Mouse (Mus musculus) splenic B cell, adult 2 months (primary cell): Measurements from ENCODE around the gene Msgn1.

ENCODE experiments used
- DNase-seq: peaks from one replicate; pipeline ENCODE4 v3.0.0-alpha.2; 2011; ENCODE audit warnings: low read depth, low spot score
- H3K27me3 ChIP-seq: 2 replicates; pipeline ENCODE4 v1.6.1; 2012; ENCODE audit warnings: mild to moderate bottlenecking, low read length, moderate library complexity, mixed read lengths; ENCODE audit not compliant: control insufficient read depth, poor library complexity, insufficient read depth, severe bottlenecking
- H3K36me3 ChIP-seq: 2 replicates; pipeline ENCODE4 v1.6.1; 2012; ENCODE audit warnings: mild to moderate bottlenecking, low read length, moderate library complexity, mixed read lengths; ENCODE audit not compliant: control insufficient read depth, poor library complexity, insufficient read depth, severe bottlenecking

Gene Msgn1

GRCm38 (mm10) chr12:11212881-11213280 is 4.1 kb upstream of the Msgn1 start:
- no peaks in the 10 kb centered on the region for H3K36me3 ChIP-seq
- H3K27me3 ChIP-seq: no peaks in the 10 kb centered on the region
- no peak for DNase-seq

- Histone ChIP-seq H3K36me3 (no peaks in the 10 kb centered on the region), H3K27me3 (no peaks in the 10 kb centered on the region)
- DNase-seq: no peak
Measured at GRCm38 (mm10) chr12:11210361-11210760, 1.6 kb upstream of the Msgn1 start.

GRCm38 (mm10) chr12:11209636-11210035 is 864 bp upstream of the Msgn1 start:
- peak; percentile 20 for DNase-seq
- H3K36me3 ChIP-seq: no peaks in the 10 kb centered on the region
- H3K27me3 ChIP-seq: no peaks in the 10 kb centered on the region

DNA sequence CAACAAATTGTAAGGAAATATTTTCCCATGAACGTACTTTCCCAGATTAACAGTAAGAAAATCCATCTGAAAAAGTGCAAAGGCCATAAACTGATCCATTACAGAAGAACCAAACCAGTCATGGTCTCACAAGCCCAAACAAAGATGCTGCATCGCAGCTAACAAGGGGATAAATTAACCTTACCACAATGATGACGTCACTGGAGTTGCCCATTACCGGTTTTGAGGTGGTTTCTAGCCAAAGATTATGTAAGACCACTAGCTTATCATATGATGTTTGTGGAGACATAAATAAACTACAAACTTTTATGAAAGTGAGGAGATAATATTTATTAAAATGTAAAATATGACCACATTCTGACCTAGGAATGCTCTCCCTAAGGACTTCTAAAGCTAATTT is 2.5 kb downstream of the Msgn1 start:
- Histone ChIP-seq H3K27me3 (no peaks in the 10 kb centered on the region), H3K36me3 (no peaks in the 10 kb centered on the region)
- peak; percentile 15 for DNase-seq

DNA sequence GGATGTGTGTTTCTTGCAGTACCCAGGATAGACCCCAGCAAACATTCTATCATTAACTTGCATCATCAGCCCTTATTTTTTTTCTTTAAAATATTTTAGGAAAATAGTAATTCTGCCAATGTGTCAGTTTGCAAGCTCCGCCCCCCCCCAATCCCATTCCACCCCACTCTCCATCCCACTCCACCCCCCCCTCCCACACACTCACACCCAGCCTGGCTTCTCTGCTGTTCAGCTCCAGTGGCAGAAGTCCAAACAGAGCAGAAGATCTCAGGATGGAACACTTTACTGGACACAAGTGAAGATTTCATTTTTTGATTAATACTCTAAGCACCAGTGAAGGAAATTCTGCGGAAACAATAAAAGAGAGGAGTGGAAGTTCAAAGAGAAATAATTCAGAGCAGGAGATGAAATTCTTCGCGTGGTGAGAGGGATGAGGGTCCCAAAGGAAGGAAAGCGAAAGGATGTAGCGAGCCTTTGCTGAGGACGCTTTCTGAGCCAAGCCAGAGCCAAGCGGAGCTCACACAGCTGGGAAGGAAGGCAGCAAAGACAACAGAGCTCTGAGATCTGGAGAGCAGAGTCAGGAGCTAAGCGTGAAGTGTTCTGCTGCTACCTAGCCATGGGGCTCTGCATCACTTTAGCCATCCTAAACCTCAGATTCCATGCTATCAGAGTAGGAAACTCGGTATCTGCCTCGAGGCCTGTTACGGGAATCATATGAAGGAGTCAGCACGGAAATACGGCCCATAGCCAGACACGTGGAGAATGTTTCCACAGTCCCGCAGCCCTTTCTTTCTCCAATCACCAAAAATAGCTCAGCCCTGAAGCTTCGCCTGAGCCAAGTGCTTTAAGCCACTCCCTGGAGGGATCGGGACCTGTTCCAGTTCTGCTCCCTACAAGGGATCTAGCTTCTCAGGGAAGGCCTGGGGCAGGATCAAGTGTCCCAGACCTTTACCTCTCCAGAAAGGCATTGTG is 4.8 kb downstream of the Msgn1 start:
- DNase-seq: no peak
- Histone ChIP-seq H3K36me3 (no peaks in the 10 kb centered on the region), H3K27me3 (no peaks in the 10 kb centered on the region)

DNA sequence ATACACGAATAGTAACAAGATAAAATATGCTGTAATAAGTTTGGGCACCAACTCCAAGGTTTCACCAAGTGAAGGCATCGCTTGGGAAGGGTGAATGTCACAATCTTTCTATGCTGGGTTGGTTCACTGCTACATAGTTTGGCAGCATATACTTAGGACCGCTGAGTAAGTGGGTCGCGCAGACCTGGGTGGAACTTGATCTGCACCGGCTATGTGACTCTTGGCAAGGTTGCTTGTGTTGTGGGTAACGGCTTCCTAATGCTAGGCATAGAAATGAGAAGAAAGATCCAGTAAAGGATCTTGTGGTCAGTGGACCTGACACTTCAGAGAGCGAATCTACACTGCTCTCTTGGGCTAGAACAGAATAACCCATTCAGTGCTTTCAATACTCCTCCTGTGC is 6.3 kb downstream of the Msgn1 start:
- Histone ChIP-seq H3K36me3 (no peaks in the 10 kb centered on the region), H3K27me3 (no peaks in the 10 kb centered on the region)
- no peak for DNase-seq

- no peaks in the 10 kb centered on the region for H3K36me3 ChIP-seq
- no peaks in the 10 kb centered on the region for H3K27me3 ChIP-seq
- peak; percentile 86 for DNase-seq
Measured at GRCm38 (mm10) chr12:11200711-11201110, 8.1 kb downstream of the Msgn1 start.

DNA sequence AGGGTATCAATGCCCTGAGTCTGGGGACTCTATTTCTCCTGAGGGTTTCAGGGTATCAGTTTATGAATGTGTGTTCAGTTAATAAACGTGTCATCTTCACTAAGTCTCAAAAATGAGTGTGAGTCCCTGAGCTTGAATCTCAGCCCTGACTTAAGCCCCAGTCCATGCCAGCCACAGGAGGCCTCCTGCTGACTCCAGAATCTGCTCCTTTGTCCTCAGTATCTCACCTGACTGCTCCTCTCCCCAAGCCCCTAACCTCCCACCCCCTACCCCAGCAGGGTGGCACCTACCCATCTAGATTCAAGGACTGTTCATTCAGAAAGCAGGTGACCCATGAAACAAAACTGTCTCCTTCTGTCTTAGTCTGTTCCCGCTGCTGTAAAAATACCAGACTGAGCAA is 10.2 kb downstream of the Msgn1 start:
- Histone ChIP-seq H3K36me3 (no peaks in the 10 kb centered on the region), H3K27me3 (no peaks in the 10 kb centered on the region)
- DNase-seq: no peak

DNA sequence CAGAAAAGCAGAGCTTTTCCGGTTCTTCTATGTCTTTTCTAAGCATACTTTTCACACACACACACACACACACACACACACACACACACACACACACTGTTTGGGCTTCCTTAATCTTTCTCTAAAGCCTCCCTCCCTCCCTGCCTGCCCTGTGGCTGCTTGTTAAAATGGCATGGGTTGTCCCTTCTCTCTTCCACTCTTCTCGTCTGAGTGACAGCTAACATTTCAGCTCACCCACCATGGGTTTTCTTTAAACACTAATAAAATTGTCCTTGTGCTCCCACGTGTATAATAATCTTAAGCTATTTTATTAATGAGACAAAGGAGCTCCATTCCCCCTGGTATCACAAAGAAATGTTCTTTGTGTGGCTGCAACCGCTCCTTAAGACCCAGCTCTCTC is 10.7 kb downstream of the Msgn1 start:
- no peaks in the 10 kb centered on the region for H3K27me3 ChIP-seq
- peak; percentile 37 for DNase-seq
- H3K36me3 ChIP-seq: no peaks in the 10 kb centered on the region

DNA sequence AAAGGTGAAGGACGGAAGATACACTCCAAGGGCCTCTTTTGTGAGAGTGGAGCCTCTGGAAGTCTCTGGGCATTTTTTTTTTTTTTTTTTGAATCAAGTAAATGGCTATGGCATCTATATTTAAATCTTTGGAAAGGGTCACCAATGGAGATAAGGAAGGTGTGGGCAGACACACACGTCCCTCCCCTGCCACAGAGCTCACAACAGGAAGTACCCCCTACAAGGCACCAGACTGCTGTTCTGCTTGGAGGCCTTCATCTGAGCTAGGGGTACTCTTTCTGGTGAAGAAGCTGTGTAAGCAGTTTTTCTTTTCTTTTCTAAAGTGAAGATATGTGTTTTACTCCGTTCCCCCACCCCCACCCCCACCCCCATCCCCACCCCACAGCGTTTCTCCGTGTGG is 11.9 kb downstream of the Msgn1 start:
- Histone ChIP-seq H3K36me3 (no peaks in the 10 kb centered on the region), H3K27me3 (no peaks in the 10 kb centered on the region)
- no peak for DNase-seq

- peak; percentile 81 for DNase-seq
- Histone ChIP-seq H3K27me3 (no peaks in the 10 kb centered on the region), H3K36me3 (no peaks in the 10 kb centered on the region)
Measured at GRCm38 (mm10) chr12:11196142-11196597, 12.6 kb downstream of the Msgn1 start.

DNA sequence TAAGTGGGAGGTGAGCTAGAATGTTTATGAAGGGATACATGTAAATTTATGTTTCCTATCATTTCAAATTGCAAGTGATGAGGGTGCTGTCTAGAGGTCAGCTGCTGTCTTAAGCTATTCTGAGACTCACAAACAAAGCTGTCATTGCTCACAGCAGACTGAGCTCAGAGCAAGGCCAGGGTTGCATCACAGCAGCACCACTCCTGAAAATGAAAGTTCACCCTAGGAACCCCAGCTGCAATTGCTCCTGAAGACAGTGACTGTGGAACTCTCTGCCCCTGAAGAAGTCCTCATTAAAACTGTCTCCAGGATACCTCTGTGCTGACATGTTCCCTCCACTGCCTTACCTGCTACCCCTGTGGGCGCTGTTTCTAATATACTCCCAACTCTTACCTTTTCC is 13.7 kb downstream of the Msgn1 start:
- Histone ChIP-seq H3K36me3 (no peaks in the 10 kb centered on the region), H3K27me3 (no peaks in the 10 kb centered on the region)
- DNase-seq: no peak

DNA sequence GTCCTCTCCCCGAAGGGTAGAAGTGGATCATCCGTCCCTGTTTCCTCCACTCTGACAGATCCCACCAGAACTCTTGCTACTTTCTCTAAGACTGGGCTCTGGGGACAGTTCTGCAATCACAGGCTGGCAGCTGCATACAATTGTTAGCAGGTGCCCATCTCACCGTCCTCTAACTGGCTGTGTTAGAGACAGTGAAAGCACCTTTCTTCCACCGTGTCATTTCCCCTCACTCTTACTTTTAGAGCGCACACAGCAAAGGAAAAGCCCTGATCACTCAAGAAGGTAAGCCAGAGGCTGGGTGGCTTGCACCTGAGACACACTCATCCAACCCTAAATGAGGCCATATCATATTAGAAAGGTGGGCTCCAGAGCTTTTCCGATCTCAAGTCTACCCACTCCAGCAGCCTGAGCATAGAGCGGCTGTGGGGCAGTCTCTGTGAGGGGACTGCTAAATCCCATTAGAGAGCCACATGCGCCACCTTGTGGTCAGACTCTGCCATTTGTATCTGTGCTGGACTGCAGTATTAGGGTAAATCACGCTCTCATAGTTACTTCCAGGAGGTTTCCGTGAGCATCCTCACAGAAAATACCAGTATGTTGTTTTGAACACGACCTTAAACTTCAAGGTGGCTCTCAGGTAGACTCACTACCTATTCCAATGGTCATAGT is 30.2 kb downstream of the Msgn1 start:
- H3K27me3 ChIP-seq: no peaks in the 10 kb centered on the region
- no peaks in the 10 kb centered on the region for H3K36me3 ChIP-seq
- peak; percentile 85 for DNase-seq

DNA sequence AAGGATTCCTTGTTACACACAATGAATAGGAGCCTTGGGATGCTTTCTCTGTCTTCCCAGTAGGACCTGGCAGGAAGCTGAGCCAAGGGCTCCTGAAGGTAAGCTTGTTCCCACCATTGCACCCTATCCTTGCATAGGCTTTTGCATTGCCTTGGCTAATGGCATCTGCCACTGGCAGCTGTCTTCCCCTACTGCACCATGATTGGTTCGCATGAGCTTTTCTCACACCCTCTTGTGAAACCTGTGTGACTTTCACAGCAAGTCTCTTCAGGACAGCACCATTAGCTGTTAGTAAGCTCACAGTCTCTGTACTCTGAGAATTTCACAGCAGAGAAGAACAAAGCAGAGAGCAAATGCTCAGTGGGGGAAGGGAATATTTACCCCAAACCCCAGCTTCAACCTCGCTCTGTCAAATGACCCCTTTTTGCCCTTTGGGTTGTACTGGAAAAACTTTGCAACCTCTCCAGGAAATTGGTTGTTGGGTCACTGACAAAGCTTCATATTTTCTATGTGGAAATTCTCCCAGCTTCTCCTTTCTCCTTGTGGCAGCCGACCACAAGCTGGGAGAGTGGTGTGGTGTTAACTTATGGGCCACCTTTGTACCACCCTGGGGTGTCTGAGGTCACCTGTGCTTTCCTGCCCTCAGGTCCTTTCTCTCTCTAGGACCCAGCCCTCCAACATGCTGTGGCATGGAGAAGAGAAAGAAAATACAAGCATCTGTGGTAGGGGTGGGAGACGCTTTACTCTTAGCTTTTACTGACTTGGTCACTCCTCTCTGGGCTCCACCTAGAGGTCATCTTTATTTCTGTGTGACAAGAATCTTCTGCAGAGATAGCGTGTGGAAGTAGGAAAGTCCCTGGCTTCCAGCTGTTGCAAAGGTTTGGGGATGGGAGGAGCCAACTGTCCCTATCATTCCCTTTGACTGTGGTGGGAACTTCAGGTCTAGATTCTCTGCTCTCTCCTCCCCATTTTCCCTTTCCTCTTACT is 31.1 kb downstream of the Msgn1 start:
- no peaks in the 10 kb centered on the region for H3K36me3 ChIP-seq
- no peaks in the 10 kb centered on the region for H3K27me3 ChIP-seq
- DNase-seq: no peak
